Mouse (Mus musculus): ENCODE measurements around the gene Cacna1h. TPM values are rescaled to one million over a fixed set of nuclear protein-coding genes. Genes with fewer than 3 reads are reported as not detected.

The Cacna1h gene
- total and polyA plus RNA-seq, 2 experiments from 2014 or later, result 3.4 to 39.2 TPM

- Histone ChIP-seq H3K4me3 (ENCODE audit: low read depth, low read length) (no peak overlapping the region), H3K9ac (replicated peaks; ENCODE audit: low read depth, low read length) (no peak overlapping the region)
- 59% methylated on average over 4 of the region's 4 CpGs for WGBS
Measured at GRCm38 (mm10) chr17:25445074-25445473, 11.5 kb upstream of the Cacna1h start.

DNA sequence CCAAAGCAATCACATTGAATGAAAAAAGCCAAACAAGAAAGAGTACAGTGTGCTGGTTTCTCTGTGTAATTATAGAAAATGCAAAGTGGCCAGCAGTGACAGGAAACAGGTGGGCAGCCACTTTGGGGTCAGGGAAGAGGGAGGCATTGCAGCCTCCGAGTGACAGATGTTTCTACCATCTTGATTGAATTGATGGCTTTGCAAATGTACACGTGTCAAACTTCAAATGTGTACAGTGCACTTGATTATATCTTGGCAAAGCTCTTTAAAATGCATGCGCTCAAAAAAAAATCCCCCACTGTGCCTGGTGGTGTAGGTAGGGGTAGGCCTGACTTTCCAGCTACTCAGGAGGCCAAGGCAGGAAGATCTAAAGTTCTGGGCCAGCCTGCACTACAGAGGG, 9.3 kb upstream of the Cacna1h start:
- WGBS, result 69% methylated on average over 3 of the region's 3 CpGs

More at GRCm38 (mm10) chr17:25445074-25445473, 11.5 kb upstream of the Cacna1h start:
- no peak for DNase-seq (ENCODE audit: low spot score)
- no peaks in the 10 kb centered on the region for H3K36me3 ChIP-seq (replicated peaks; ENCODE audit: control insufficient read depth, insufficient read depth, low read length)
- H3K4me1 ChIP-seq (ENCODE audit: control insufficient read depth, insufficient read depth), result no peaks in the 10 kb centered on the region
- 0 out of 2 replicates have a peak, but pooled peaks cover 8% of the 10 kb centered on the region for H3K27me3 ChIP-seq (ENCODE audit: control insufficient read depth, insufficient read depth, low read length)
- no peak for ATAC-seq (ENCODE audit: insufficient read depth, low read depth)
- no peaks in the 10 kb centered on the region for H3K9me3 ChIP-seq (replicated peaks; ENCODE audit: control insufficient read depth, low read length)
- TF ChIP-seq EP300 (IDR thresholded peaks at IDR 0.05; ENCODE audit: low read depth) (no peak), CTCF (IDR thresholded peaks at IDR 0.05; ENCODE audit: low read depth) (no peak)
- no peak overlapping the region for H3K4me2 ChIP-seq (ENCODE audit: low read depth, low read length)
- H3K27ac ChIP-seq (ENCODE audit: low read depth), result no peak overlapping the region

GRCm38 (mm10) chr17:25441417-25441816, 7.8 kb upstream of the Cacna1h start:
- Histone ChIP-seq H3K4me1 (ENCODE audit: control insufficient read depth, insufficient read depth) (no peaks in the 10 kb centered on the region), H3K27ac (ENCODE audit: low read depth) (no peak overlapping the region), H3K27me3 (ENCODE audit: control insufficient read depth, insufficient read depth, low read length) (no peaks in the 10 kb centered on the region), H3K4me3 (ENCODE audit: low read depth, low read length) (no peak overlapping the region), H3K9me3 (replicated peaks; ENCODE audit: control insufficient read depth, low read length) (no peaks in the 10 kb centered on the region), H3K4me2 (ENCODE audit: low read depth, low read length) (no peak overlapping the region), H3K36me3 (replicated peaks; ENCODE audit: control insufficient read depth, insufficient read depth, low read length) (no peaks in the 10 kb centered on the region), H3K9ac (replicated peaks; ENCODE audit: low read depth, low read length) (no peak overlapping the region)
- 79% methylated on average over 6 of the region's 6 CpGs for WGBS
- DNase-seq (ENCODE audit: low spot score) (no peak), ATAC-seq (ENCODE audit: insufficient read depth, low read depth) (no peak)
- TF ChIP-seq CTCF (IDR thresholded peaks at IDR 0.05; ENCODE audit: low read depth), result no peak
- TF ChIP-seq EP300 (IDR thresholded peaks at IDR 0.05; ENCODE audit: low read depth), result no peak

More for the DNA sequence above, 9.3 kb upstream of the Cacna1h start:
- Histone ChIP-seq H3K4me2 (ENCODE audit: low read depth, low read length) (no peak overlapping the region), H3K4me3 (ENCODE audit: low read depth, low read length) (no peak overlapping the region), H3K4me1 (ENCODE audit: control insufficient read depth, insufficient read depth) (no peaks in the 10 kb centered on the region), H3K27me3 (ENCODE audit: control insufficient read depth, insufficient read depth, low read length) (0 out of 2 replicates have a peak, but pooled peaks cover 8% of the 10 kb centered on the region), H3K9ac (replicated peaks; ENCODE audit: low read depth, low read length) (no peak overlapping the region), H3K27ac (ENCODE audit: low read depth) (no peak overlapping the region), H3K36me3 (replicated peaks; ENCODE audit: control insufficient read depth, insufficient read depth, low read length) (no peaks in the 10 kb centered on the region), H3K9me3 (replicated peaks; ENCODE audit: control insufficient read depth, low read length) (no peaks in the 10 kb centered on the region)
- TF ChIP-seq EP300 (IDR thresholded peaks at IDR 0.05; ENCODE audit: low read depth), result no peak
- TF ChIP-seq CTCF (IDR thresholded peaks at IDR 0.05; ENCODE audit: low read depth), result no peak
- no peak for DNase-seq (ENCODE audit: low spot score)
- no peak for ATAC-seq (ENCODE audit: insufficient read depth, low read depth)

GRCm38 (mm10) chr17:25433223-25433616, 363 bp downstream of the Cacna1h start:
- H3K4me1 ChIP-seq (ENCODE audit: control insufficient read depth, insufficient read depth), result peaks cover 33% of the 10 kb centered on the region
- peaks cover 18% of the 10 kb centered on the region; the same call in 1 of the 2 replicates for H3K27me3 ChIP-seq (ENCODE audit: control insufficient read depth, insufficient read depth, low read length)
- peak; percentile 10; the same call in 1 of the 2 replicates for ATAC-seq (ENCODE audit: insufficient read depth, low read depth)
- DNase-seq (ENCODE audit: low spot score), result no peak
- H3K4me3 ChIP-seq (ENCODE audit: low read depth, low read length), result peak overlapping the region; percentile 70
- H3K9ac ChIP-seq (replicated peaks; ENCODE audit: low read depth, low read length), result peak overlapping the region; percentile 72
- under 1% methylated on average over 40 of the region's 40 CpGs for WGBS
- H3K4me2 ChIP-seq (ENCODE audit: low read depth, low read length), result peak overlapping the region; percentile 90
- no peaks in the 10 kb centered on the region for H3K9me3 ChIP-seq (replicated peaks; ENCODE audit: control insufficient read depth, low read length)
- no peak for TF ChIP-seq EP300 (IDR thresholded peaks at IDR 0.05; ENCODE audit: low read depth)
- TF ChIP-seq CTCF (IDR thresholded peaks at IDR 0.05; ENCODE audit: low read depth), result no peak
- H3K36me3 ChIP-seq (replicated peaks; ENCODE audit: control insufficient read depth, insufficient read depth, low read length), result no peaks in the 10 kb centered on the region
- H3K27ac ChIP-seq (ENCODE audit: low read depth), result peak overlapping the region; percentile 51

DNA sequence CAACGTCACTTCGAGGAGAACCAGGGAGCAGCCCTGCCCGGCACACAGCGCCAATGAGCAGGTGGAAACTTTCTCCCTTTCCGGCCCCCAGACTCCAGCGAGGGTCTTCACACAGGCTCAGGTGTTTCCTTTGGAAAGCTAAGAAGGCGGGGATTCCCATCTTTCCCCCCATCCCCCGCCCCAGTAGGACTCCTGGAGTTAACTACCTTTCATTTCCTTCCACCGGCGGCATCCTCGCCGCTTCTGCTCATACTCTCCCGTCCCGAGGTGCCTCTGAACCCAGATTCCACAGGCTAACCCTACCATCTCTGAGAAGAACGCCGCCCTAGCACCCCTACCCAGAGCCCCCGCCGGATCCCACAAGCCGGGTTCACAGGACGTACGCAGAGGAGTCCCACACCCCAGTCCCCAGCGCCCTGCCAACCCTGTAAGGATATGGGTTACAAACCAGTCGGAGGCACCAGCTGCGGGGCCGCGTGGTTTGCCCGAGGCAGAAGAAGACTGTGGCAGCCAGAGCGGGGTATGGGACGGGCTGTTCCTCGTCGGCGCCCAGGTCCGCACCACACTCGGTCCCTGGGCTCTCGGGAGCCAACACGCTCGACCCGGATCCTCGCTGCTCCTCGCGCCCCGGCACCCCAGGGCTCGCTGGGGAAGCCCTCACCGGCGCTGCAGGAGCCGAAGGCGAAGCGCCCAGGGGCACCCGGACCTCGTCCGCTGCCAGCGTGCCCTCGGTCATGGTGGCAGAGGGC, 976 bp downstream of the Cacna1h start:
- DNase-seq (ENCODE audit: low spot score), result no peak
- Histone ChIP-seq H3K9me3 (replicated peaks; ENCODE audit: control insufficient read depth, low read length) (no peaks in the 10 kb centered on the region), H3K4me3 (ENCODE audit: low read depth, low read length) (peak overlapping the region; percentile 70), H3K27me3 (ENCODE audit: control insufficient read depth, insufficient read depth, low read length) (peaks cover 18% of the 10 kb centered on the region; the same call in 1 of the 2 replicates), H3K4me1 (ENCODE audit: control insufficient read depth, insufficient read depth) (peaks cover 37% of the 10 kb centered on the region), H3K9ac (replicated peaks; ENCODE audit: low read depth, low read length) (peak overlapping the region; percentile 72), H3K27ac (ENCODE audit: low read depth) (peak overlapping the region; percentile 51; the same call in 1 of the 2 replicates), H3K36me3 (replicated peaks; ENCODE audit: control insufficient read depth, insufficient read depth, low read length) (no peaks in the 10 kb centered on the region), H3K4me2 (ENCODE audit: low read depth, low read length) (peak overlapping the region; percentile 90)
- WGBS, result 1% methylated on average over 52 of the region's 53 CpGs
- ATAC-seq (ENCODE audit: insufficient read depth, low read depth), result no peak; the same call in 1 of the 2 replicates
- TF ChIP-seq CTCF (IDR thresholded peaks at IDR 0.05; ENCODE audit: low read depth) (no peak), EP300 (IDR thresholded peaks at IDR 0.05; ENCODE audit: low read depth) (no peak)
